Mouse (Mus musculus): Measurements from ENCODE around the gene Mink1. TPM values are rescaled to one million over a fixed set of nuclear protein-coding genes. Genes with fewer than 3 reads are reported as not detected.
"Not testable (repeated sequence)": the region's sequence is repeated elsewhere in the genome, so short reads cannot be mapped to it uniquely, and the experiment has no call there.

Mink1 gene
- polyA plus RNA-seq, 1 experiment from 2014 or later, result 9.8 TPM

DNA sequence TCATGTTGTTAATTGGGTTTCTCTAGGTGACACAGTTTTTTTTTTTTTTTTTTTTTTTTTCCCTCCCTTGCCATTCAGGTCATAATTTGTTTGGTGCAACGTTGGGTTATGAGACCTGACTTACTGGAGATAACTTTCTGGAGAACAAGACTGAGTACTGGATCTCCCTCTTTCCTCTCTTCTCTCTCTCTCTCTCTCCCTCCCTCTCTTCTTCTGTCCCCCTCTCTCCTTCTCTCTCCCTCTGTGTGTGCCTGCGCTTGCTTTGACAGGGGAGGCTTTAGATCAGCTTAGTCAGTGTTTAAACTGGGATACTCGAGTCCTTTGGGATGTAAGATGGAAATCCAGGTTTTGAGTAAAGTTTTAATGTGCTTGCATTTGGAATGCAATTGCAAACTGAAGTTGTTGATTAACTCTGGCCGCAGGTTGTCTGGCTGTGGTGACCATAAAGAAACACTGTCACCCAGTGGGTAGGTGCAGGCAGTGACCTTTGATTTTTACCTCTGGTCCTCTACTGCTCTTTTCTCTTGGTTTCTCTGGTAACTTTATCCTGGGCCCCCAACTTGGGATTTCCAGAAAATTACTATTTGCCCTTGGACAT, 1.7 kb downstream of the Mink1 start:
- no peaks in the 10 kb centered on the region for H3K36me3 ChIP-seq (ENCODE audit: control insufficient read depth, insufficient read depth)
- no peaks in the 10 kb centered on the region for H3K9me3 ChIP-seq (replicated peaks; ENCODE audit: control insufficient read depth, low read length)
- peak overlapping the region; percentile 88 for H3K27ac ChIP-seq (ENCODE audit: low read length)
- no peaks in the 10 kb centered on the region for H3K27me3 ChIP-seq (ENCODE audit: control insufficient read depth, insufficient read depth, low read length)
- no peak for ATAC-seq (replicated peaks; ENCODE audit: extremely low read depth, insufficient read depth, low FRiP score)
- peak overlapping the region; percentile 94 for H3K4me2 ChIP-seq (ENCODE audit: low read depth, low read length)
- peaks cover 29% of the 10 kb centered on the region for H3K4me1 ChIP-seq (ENCODE audit: control insufficient read depth, insufficient read depth, low read length)
- peak overlapping the region; percentile 94 for H3K4me3 ChIP-seq (ENCODE audit: low read length)
- H3K9ac ChIP-seq (ENCODE audit: low read length), result peak overlapping the region; percentile 96
- 43% methylated on average over 4 of the region's 4 CpGs for WGBS

DNA sequence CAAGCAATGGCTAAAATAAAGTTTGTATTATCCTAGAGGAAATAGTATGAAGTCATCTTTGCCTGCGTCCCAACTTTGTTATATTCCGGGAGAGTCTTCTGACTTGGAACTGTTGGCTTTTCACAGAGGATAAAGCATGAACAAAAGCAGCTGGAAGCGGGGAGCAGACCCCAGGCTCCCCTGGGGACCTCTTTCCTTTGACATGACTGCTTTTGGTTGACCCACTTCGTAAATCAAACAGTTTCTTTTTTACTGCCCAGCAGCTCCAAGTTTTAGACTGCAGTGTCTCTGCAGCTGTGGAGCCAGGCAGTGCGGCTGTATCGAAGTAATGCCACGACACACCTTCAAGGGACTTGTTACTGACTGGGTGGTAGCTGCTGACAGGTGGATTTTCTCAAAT, 3.9 kb downstream of the Mink1 start:
- H3K4me1 ChIP-seq (ENCODE audit: control insufficient read depth, insufficient read depth, low read length), result peaks cover 29% of the 10 kb centered on the region
- no peak overlapping the region for H3K4me3 ChIP-seq (ENCODE audit: low read length)
- no peaks in the 10 kb centered on the region for H3K27me3 ChIP-seq (ENCODE audit: control insufficient read depth, insufficient read depth, low read length)
- no peak overlapping the region for H3K27ac ChIP-seq (ENCODE audit: low read length)
- no peak for ATAC-seq (replicated peaks; ENCODE audit: extremely low read depth, insufficient read depth, low FRiP score)
- 0 out of 2 replicates have a peak overlapping the region, but pooled peaks have one; percentile 28 for H3K9ac ChIP-seq (ENCODE audit: low read length)
- H3K9me3 ChIP-seq (replicated peaks; ENCODE audit: control insufficient read depth, low read length), result no peaks in the 10 kb centered on the region
- 70% methylated on average over 7 of the region's 7 CpGs for WGBS
- no peak overlapping the region for H3K4me2 ChIP-seq (ENCODE audit: low read depth, low read length)
- no peaks in the 10 kb centered on the region for H3K36me3 ChIP-seq (ENCODE audit: control insufficient read depth, insufficient read depth)

DNA sequence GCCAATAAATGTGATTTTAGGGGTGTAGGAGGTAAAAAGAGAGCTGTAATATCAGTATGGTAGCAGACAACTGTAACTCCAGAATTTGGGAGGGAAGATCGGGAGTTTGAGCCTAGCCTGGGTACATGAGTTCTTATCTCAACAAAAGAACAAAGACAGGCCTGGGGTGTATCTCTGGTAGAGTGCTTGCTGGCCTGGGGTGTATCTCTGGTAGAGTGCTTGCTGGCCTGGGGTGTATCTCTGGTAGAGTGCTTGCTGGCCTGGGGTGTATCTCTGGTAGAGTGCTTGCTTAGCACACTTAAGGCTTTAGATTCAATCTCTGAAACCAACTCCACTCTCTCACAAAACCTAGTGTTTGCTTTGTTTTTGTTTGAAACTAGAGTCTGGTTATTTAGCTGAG, 7.9 kb downstream of the Mink1 start:
- not testable (repeated sequence) for H3K27ac ChIP-seq (ENCODE audit: low read length); H3K4me2 ChIP-seq (ENCODE audit: low read depth, low read length); H3K27me3 ChIP-seq (ENCODE audit: control insufficient read depth, insufficient read depth, low read length); H3K9me3 ChIP-seq (replicated peaks; ENCODE audit: control insufficient read depth, low read length); ATAC-seq (replicated peaks; ENCODE audit: extremely low read depth, insufficient read depth, low FRiP score); H3K36me3 ChIP-seq (ENCODE audit: control insufficient read depth, insufficient read depth); H3K4me3 ChIP-seq (ENCODE audit: low read length); H3K9ac ChIP-seq (ENCODE audit: low read length)
- 64% methylated on average over 1 of the region's 1 CpGs for WGBS
- H3K4me1 ChIP-seq (ENCODE audit: control insufficient read depth, insufficient read depth, low read length), result peaks cover 12% of the 10 kb centered on the region

DNA sequence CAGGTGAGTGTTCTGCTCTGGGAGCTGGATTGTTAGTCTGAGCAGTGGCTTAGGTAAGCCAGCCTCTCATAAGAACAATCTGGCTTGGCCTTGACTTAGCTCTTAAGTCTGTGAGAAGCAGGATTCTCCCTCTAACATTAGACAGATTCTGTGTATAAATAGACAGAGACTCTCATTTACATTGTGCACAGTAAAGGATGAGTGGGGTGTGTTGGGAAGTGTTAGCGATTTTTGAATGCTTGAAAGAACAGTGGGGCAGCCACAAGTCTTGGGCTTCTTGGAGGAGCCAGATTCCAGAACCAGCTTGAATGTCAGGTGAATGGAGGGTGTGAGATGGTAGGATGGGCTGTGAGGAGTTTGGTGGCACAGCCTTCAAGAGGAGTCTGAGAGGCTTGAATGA, 9.0 kb downstream of the Mink1 start:
- Histone ChIP-seq H3K4me1 (ENCODE audit: control insufficient read depth, insufficient read depth, low read length) (peaks cover 5% of the 10 kb centered on the region), H3K9ac (ENCODE audit: low read length) (no peak overlapping the region), H3K36me3 (ENCODE audit: control insufficient read depth, insufficient read depth) (no peaks in the 10 kb centered on the region), H3K4me3 (ENCODE audit: low read length) (no peak overlapping the region), H3K27me3 (ENCODE audit: control insufficient read depth, insufficient read depth, low read length) (no peaks in the 10 kb centered on the region), H3K9me3 (replicated peaks; ENCODE audit: control insufficient read depth, low read length) (no peaks in the 10 kb centered on the region), H3K4me2 (ENCODE audit: low read depth, low read length) (no peak overlapping the region), H3K27ac (ENCODE audit: low read length) (no peak overlapping the region)
- ATAC-seq (replicated peaks; ENCODE audit: extremely low read depth, insufficient read depth, low FRiP score), result no peak
- WGBS, result 80% methylated on average over 1 of the region's 1 CpGs

DNA sequence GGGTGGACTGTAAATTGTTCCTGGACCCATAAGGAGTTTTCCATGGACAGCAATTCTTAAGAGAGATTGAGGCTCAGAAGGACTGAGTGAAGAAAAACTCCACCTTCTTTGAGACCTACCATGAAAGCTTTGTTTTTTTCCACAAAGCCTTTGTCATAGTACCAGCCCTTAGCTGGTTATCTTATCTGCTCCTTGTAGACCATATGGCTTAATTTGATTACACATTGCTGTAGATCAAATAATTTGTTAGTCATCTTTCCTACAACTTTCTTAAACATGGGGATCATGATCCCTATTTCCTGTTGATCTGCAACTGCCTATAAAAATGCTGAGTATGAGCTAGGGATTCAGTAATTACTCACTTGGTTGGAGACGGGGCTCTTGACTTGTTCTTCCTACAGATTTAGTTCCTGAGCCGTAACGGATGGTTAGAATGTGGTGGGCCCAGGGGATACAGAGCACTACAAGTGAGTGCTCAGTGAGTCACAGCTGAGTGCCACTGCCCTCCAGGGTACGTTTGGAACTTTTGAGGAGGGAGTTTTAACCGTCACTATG, 9.7 kb downstream of the Mink1 start:
- H3K36me3 ChIP-seq (ENCODE audit: control insufficient read depth, insufficient read depth), result no peaks in the 10 kb centered on the region
- no peak overlapping the region for H3K27ac ChIP-seq (ENCODE audit: low read length)
- no peaks in the 10 kb centered on the region for H3K27me3 ChIP-seq (ENCODE audit: control insufficient read depth, insufficient read depth, low read length)
- H3K4me1 ChIP-seq (ENCODE audit: control insufficient read depth, insufficient read depth, low read length), result peaks cover 2% of the 10 kb centered on the region; the same call in 1 of the 2 replicates
- H3K9ac ChIP-seq (ENCODE audit: low read length), result no peak overlapping the region
- H3K4me3 ChIP-seq (ENCODE audit: low read length), result no peak overlapping the region
- 52% methylated on average over 5 of the region's 5 CpGs for WGBS
- no peak overlapping the region for H3K4me2 ChIP-seq (ENCODE audit: low read depth, low read length)
- H3K9me3 ChIP-seq (replicated peaks; ENCODE audit: control insufficient read depth, low read length), result no peaks in the 10 kb centered on the region
- no peak for ATAC-seq (replicated peaks; ENCODE audit: extremely low read depth, insufficient read depth, low FRiP score)

DNA sequence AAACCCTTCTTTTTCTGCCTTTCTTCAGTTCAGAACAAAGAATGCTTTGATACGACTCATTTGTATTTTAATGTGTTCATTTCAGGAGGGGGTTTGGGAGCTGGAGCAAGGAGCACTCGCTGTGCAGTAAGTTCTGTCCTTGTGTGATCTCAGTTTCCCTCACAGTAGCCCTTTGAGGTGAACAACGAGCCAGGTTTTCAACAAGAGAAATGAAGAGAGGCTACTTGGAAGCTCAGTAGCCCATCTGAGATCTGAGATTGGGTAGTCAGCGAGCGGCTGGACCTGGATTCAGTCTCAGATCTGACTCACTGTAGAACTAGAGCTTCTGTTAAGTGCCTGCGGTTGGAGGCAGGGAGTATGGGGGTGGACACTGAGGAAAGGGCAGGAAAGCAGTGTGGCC, 11.2 kb downstream of the Mink1 start:
- WGBS, result 82% methylated on average over 6 of the region's 6 CpGs
- Histone ChIP-seq H3K9me3 (replicated peaks; ENCODE audit: control insufficient read depth, low read length) (no peaks in the 10 kb centered on the region), H3K4me2 (ENCODE audit: low read depth, low read length) (no peak overlapping the region), H3K4me1 (ENCODE audit: control insufficient read depth, insufficient read depth, low read length) (peaks cover 5% of the 10 kb centered on the region; the same call in 1 of the 2 replicates), H3K9ac (ENCODE audit: low read length) (no peak overlapping the region), H3K27ac (ENCODE audit: low read length) (no peak overlapping the region), H3K27me3 (ENCODE audit: control insufficient read depth, insufficient read depth, low read length) (no peaks in the 10 kb centered on the region), H3K36me3 (ENCODE audit: control insufficient read depth, insufficient read depth) (no peaks in the 10 kb centered on the region), H3K4me3 (ENCODE audit: low read length) (no peak overlapping the region)
- no peak for ATAC-seq (replicated peaks; ENCODE audit: extremely low read depth, insufficient read depth, low FRiP score)

DNA sequence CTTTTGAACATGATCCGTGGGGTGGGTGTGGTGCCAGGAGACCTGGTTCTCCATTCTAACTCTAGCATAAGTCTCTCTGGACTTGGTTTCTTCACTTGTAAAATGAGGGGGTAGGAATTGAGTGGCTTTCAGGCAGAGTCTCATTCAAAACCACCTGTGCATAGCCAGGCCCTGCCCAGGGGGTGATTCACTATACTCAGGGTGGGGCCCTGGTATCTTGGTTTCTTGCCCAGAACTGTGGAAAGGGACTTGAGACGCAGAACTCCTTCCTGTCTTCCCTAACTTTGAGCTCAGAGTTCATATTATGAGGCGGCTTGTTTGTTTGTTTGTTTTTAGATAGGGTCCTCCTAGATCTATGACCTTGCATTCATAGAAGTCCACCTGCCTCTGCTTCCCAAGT, 14.5 kb downstream of the Mink1 start:
- no peaks in the 10 kb centered on the region for H3K9me3 ChIP-seq (replicated peaks; ENCODE audit: control insufficient read depth, low read length)
- no peak overlapping the region for H3K27ac ChIP-seq (ENCODE audit: low read length)
- no peak overlapping the region for H3K9ac ChIP-seq (ENCODE audit: low read length)
- H3K4me3 ChIP-seq (ENCODE audit: low read length), result no peak overlapping the region
- no peaks in the 10 kb centered on the region for H3K27me3 ChIP-seq (ENCODE audit: control insufficient read depth, insufficient read depth, low read length)
- 73% methylated on average over 3 of the region's 3 CpGs for WGBS
- no peaks in the 10 kb centered on the region for H3K36me3 ChIP-seq (ENCODE audit: control insufficient read depth, insufficient read depth)
- peaks cover 19% of the 10 kb centered on the region for H3K4me1 ChIP-seq (ENCODE audit: control insufficient read depth, insufficient read depth, low read length)
- no peak overlapping the region for H3K4me2 ChIP-seq (ENCODE audit: low read depth, low read length)
- ATAC-seq (replicated peaks; ENCODE audit: extremely low read depth, insufficient read depth, low FRiP score), result no peak

DNA sequence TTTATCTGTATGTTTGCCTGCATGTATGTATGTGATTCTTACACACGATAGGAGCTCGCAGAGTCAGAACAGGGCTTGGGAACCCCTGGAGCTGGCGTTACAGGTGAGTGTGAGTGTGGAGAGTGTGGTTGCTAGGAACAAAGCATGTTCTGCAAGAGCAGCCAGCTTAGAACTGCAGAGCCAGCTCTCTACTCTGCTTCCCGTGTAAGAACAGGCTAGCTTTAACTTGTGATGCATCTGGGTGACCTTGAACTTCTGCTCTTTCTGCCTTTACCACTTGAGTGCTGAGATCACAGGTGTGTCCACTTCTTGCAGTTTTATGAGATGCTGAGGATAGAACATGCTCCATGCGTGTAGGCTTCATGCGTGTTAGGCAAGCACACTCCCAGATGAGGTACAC, 16.3 kb downstream of the Mink1 start:
- no peak for ATAC-seq (replicated peaks; ENCODE audit: extremely low read depth, insufficient read depth, low FRiP score)
- H3K27ac ChIP-seq (ENCODE audit: low read length), result no peak overlapping the region
- H3K4me1 ChIP-seq (ENCODE audit: control insufficient read depth, insufficient read depth, low read length), result peaks cover 29% of the 10 kb centered on the region
- H3K4me2 ChIP-seq (ENCODE audit: low read depth, low read length), result no peak overlapping the region
- H3K27me3 ChIP-seq (ENCODE audit: control insufficient read depth, insufficient read depth, low read length), result no peaks in the 10 kb centered on the region
- H3K4me3 ChIP-seq (ENCODE audit: low read length), result no peak overlapping the region
- no peak overlapping the region for H3K9ac ChIP-seq (ENCODE audit: low read length)
- no peaks in the 10 kb centered on the region for H3K9me3 ChIP-seq (replicated peaks; ENCODE audit: control insufficient read depth, low read length)
- H3K36me3 ChIP-seq (ENCODE audit: control insufficient read depth, insufficient read depth), result no peaks in the 10 kb centered on the region
- 87% methylated on average over 6 of the region's 6 CpGs for WGBS

DNA sequence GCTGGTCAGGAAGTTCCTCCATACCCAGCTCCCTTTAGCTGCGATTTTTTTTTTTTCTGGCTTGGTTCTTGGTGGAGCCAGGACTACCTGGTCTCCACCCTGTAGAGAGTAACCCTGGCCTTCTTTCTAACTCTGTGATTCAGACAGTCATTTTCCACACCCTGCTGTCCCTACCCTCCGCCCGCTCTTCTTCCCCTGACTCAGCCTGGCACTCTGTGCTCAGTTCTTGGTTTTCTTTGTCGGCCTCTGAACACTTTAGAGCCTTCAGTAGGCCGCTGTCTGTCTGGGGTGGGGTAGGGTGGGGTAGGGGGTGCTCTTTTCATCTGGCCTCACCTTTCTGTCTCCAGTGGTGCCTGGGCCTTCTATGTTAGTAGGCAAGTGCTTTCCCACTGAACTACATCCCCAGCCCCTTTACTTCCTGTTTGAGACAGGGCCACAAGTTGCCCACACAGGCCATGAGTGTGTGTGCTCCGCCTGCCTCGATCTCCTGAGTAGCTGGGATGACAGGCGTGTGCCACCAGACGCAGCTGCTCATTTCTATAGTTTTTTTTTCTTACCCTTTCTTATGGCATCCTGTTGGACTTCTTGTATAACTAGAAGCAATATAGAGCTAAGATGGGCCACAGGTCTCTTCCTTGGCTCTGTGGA, 17.2 kb downstream of the Mink1 start:
- Histone ChIP-seq H3K4me3 (ENCODE audit: low read length) (no peak overlapping the region), H3K27me3 (ENCODE audit: control insufficient read depth, insufficient read depth, low read length) (no peaks in the 10 kb centered on the region), H3K9ac (ENCODE audit: low read length) (no peak overlapping the region), H3K27ac (ENCODE audit: low read length) (no peak overlapping the region), H3K4me2 (ENCODE audit: low read depth, low read length) (no peak overlapping the region), H3K36me3 (ENCODE audit: control insufficient read depth, insufficient read depth) (no peaks in the 10 kb centered on the region), H3K4me1 (ENCODE audit: control insufficient read depth, insufficient read depth, low read length) (peaks cover 32% of the 10 kb centered on the region), H3K9me3 (replicated peaks; ENCODE audit: control insufficient read depth, low read length) (no peaks in the 10 kb centered on the region)
- ATAC-seq (replicated peaks; ENCODE audit: extremely low read depth, insufficient read depth, low FRiP score), result no peak
- WGBS, result 76% methylated on average over 9 of the region's 9 CpGs
